Mouse (Mus musculus) lung, embryonic 14.5 days (tissue): ENCODE measurements around the gene Gm17727. TPM values are rescaled to one million over a fixed set of nuclear protein-coding genes. Genes with fewer than 3 reads are reported as not detected.
"Not testable (repeated sequence)": the region's sequence is repeated elsewhere in the genome, so short reads cannot be mapped to it uniquely, and the experiment has no call there.

Source experiments
- ATAC-seq: fragments of 200-750 bp; cut with Nextera tagmentation; 2 replicates; pipeline ENCODE4 v1.8.0; 2017; ENCODE audit warnings: mild to moderate bottlenecking, moderate TSS enrichment, moderate library complexity; ENCODE audit not compliant: insufficient read depth
- DNase-seq: peaks from one replicate; pipeline ENCODE4 v3.0.0-alpha.2; 2015
- H3K27ac ChIP-seq: fragments of 300-500 bp; sonication (generic); 2 replicates; pipeline ENCODE4 v1.5.1; 2014; ENCODE audit warnings: low read depth, mild to moderate bottlenecking, moderate library complexity
- H3K27me3 ChIP-seq: fragments of 300-500 bp; sonication (generic); 2 replicates; pipeline ENCODE4 v1.6.1; 2014; ENCODE audit warnings: low read length, control low read depth; ENCODE audit not compliant: insufficient read depth
- H3K36me3 ChIP-seq: fragments of 300-500 bp; sonication (generic); 2 replicates; pipeline ENCODE4 v1.6.1; 2014; ENCODE audit warnings: control low read depth; ENCODE audit not compliant: insufficient read depth
- H3K4me1 ChIP-seq: fragments of 300-500 bp; sonication (generic); 2 replicates; pipeline ENCODE4 v1.6.1; 2014; ENCODE audit warnings: antibody characterized with exemption, control low read depth; ENCODE audit not compliant: insufficient read depth
- H3K4me2 ChIP-seq: fragments of 300-500 bp; sonication (generic); 2 replicates; pipeline ENCODE4 v1.6.1; 2014; ENCODE audit warnings: mild to moderate bottlenecking
- H3K4me3 ChIP-seq: fragments of 300-500 bp; sonication (generic); 2 replicates; pipeline ENCODE4 v1.5.1; 2014; ENCODE audit warnings: low read depth, low read length
- H3K9ac ChIP-seq: fragments of 300-500 bp; sonication (generic); 2 replicates; pipeline ENCODE4 v1.6.1; 2014
- H3K9me3 ChIP-seq: fragments of 300-500 bp; sonication (generic); 2 replicates; pipeline ENCODE4 v1.6.1; 2016; ENCODE audit warnings: low read depth, low read length, control low read depth
- CTCF ChIP-seq: IDR thresholded peaks from 2 replicates; pipeline ENCODE4 v1.5.1; 2016; ENCODE audit warnings: antibody characterized with exemption, low read depth
- WGBS: fragments of 180-500 bp; shearing (Covaris S2); extraction: QIAGEN DNeasy Blood & Tissue Kit; methylation state at CpG from one replicate; pipeline ENCODE4 v1.1.7; 2014; 5-methylcytosine and 5-hydroxymethylcytosine counted together
- polyA plus RNA-seq: library from polyadenylated mRNA; unstranded; fragments of >200 nt; fragmentation: Nextera tagmentation; extraction: Ambion mirVana; gene quantifications from 2 replicates; pipeline ENCODE4 v1.2.1, GENCODE M21; 2014

Gm17727 gene
- polyA plus RNA-seq, result not detected in 2 replicates

GRCm38 (mm10) chr9:35778009-35778408 is at the start of gene Gm17727:
TSS of gene Gm17727 (minus strand) at chr9:35778109.
- H3K4me1 ChIP-seq, result no peaks in the 10 kb centered on the region
- ATAC-seq, result no peak
- no peak for DNase-seq
- H3K9ac ChIP-seq, result no peak within 1 kb of the TSS
- H3K4me2 ChIP-seq, result no peak within 1 kb of the TSS
- H3K27me3 ChIP-seq, result no peaks in the 10 kb centered on the region
- H3K9me3 ChIP-seq, result no peaks in the 10 kb centered on the region; the same call in 1 of the 2 replicates
- TF ChIP-seq CTCF, result no peak
- H3K36me3 ChIP-seq, result no peaks in the 10 kb centered on the region
- 55% methylated on average over 3 of the region's 3 CpGs for WGBS
- H3K4me3 ChIP-seq, result no peak within 1 kb of the TSS
- no peak within 1 kb of the TSS for H3K27ac ChIP-seq

DNA sequence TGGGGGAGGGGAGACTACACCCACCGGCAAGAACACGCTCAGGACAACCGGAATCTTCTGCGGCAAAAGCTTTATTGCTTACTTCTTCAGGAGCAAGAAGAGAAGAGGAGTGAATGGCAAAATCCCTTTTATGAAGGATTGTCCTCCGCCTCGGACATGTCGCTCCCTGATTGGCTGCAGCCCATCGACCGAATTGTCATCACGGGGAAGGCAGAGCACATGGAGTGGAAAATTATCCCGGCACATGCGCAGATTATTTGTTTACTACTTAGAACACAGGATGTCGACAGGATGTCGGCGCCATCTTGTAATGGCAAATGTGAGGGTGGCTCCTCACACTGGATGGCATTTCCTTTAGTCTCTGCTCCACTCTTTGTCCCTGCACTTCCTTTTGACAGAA is 40.0 kb upstream of the Gm17727 start:
- not testable (repeated sequence) for DNase-seq, H3K9me3 ChIP-seq, H3K4me3 ChIP-seq, H3K4me1 ChIP-seq, H3K27me3 ChIP-seq, ATAC-seq, H3K36me3 ChIP-seq, H3K4me2 ChIP-seq, H3K9ac ChIP-seq, H3K27ac ChIP-seq
- 92% methylated on average over 15 of the region's 15 CpGs for WGBS

- TF ChIP-seq CTCF, result no peak
- H3K9ac ChIP-seq, result no peak overlapping the region
- DNase-seq (no peak), ATAC-seq (no peak)
- H3K36me3 ChIP-seq, result no peaks in the 10 kb centered on the region
- no peak overlapping the region for H3K27ac ChIP-seq
- no peak overlapping the region for H3K4me2 ChIP-seq
- H3K4me3 ChIP-seq, result no peak overlapping the region
- H3K4me1 ChIP-seq, result no peaks in the 10 kb centered on the region
- no peaks in the 10 kb centered on the region for H3K9me3 ChIP-seq
- H3K27me3 ChIP-seq, result no peaks in the 10 kb centered on the region
Measured at GRCm38 (mm10) chr9:35798146-35798545, 20.2 kb upstream of the Gm17727 start.

DNA sequence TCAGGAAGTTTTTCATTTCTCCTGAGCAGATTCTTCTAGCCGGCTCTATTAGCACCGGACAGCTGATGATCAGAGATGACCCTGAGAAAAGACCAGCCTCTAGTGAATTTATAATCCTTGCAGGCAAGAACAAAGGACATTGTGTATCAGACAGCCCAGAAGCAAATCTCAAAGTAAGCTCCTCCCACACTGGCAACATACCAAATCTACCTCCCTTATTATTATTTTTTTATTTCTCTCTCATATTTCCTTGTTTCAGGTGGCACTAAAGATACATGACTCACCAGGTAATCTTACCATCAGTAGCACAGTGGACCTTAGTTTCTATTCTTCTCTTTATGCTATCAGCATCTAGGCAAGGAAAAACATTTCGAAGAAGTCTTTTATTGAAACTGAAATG is 12.1 kb upstream of the Gm17727 start, which contains the start of the genes Gm27235 and D730048I06Rik:
Gm27235 (minus strand) TSS at position 101 of the 400 bp plus-strand sequence.
D730048I06Rik (minus strand) TSS at position 112 of the 400 bp plus-strand sequence.
- no peak within 1 kb of the TSS for H3K27ac ChIP-seq
- no peaks in the 10 kb centered on the region for H3K9me3 ChIP-seq
- 84% methylated on average over 3 of the region's 3 CpGs for WGBS
- H3K27me3 ChIP-seq, result no peaks in the 10 kb centered on the region
- no peak within 1 kb of the TSS for H3K4me2 ChIP-seq
- TF ChIP-seq CTCF, result no peak
- no peak within 1 kb of the TSS for H3K4me3 ChIP-seq
- DNase-seq (no peak), ATAC-seq (no peak)
- H3K9ac ChIP-seq, result no peak within 1 kb of the TSS
- H3K36me3 ChIP-seq, result no peaks in the 10 kb centered on the region
- H3K4me1 ChIP-seq, result no peaks in the 10 kb centered on the region

DNA sequence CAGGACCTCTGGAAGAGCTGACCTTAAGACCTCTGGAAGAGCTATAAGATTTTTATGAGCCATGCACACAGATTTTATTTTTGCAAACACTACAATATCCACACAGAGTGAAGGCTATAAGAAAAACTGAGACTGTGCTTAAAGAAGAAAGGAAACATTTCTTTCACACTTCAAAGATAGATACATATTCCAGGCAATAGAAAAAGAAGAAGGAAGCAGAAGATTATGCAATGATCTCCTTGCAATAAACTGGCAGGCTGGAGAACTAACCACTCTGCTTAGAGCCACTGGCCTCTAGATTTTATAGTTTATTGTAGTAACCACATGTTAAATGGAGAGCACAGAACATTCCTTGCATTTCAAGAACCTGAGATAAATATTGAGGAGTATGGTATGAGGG is 21.1 kb downstream of the Gm17727 start:
- Histone ChIP-seq H3K9me3 (no peaks in the 10 kb centered on the region), H3K27ac (no peak overlapping the region), H3K4me1 (no peaks in the 10 kb centered on the region), H3K4me3 (no peak overlapping the region), H3K4me2 (no peak overlapping the region), H3K9ac (no peak overlapping the region), H3K36me3 (no peaks in the 10 kb centered on the region), H3K27me3 (no peaks in the 10 kb centered on the region)
- DNase-seq (no peak), ATAC-seq (no peak)
- no peak for TF ChIP-seq CTCF

GRCm38 (mm10) chr9:35740749-35741148 is 37.2 kb downstream of the Gm17727 start, which contains the start of gene Gm17677:
TSS of gene Gm17677 (plus strand) at chr9:35741049.
- DNase-seq (no peak), ATAC-seq (no peak)
- Histone ChIP-seq H3K4me1 (no peaks in the 10 kb centered on the region), H3K4me2 (no peak within 1 kb of the TSS), H3K27me3 (no peaks in the 10 kb centered on the region), H3K4me3 (no peak within 1 kb of the TSS), H3K9me3 (no peaks in the 10 kb centered on the region), H3K27ac (no peak within 1 kb of the TSS), H3K9ac (no peak within 1 kb of the TSS), H3K36me3 (no peaks in the 10 kb centered on the region)
- TF ChIP-seq CTCF, result no peak

Other genes starting within 250 kb of the Gm17727 start
- gene Ddx25, start 219.6 kb downstream of the Gm17727 start, polyA plus RNA-seq, result 1.9 and 2.3 TPM in 2 replicates
- 20.0 and 20.8 TPM in 2 replicates for gene Pus3, start 219.5 kb downstream of the Gm17727 start, polyA plus RNA-seq
- 0.42 and 0.96 TPM in 2 replicates for gene Pate2, start 207.8 kb downstream of the Gm17727 start, polyA plus RNA-seq
- 18.0 and 18.7 TPM in 2 replicates for gene Hyls1, start 207.7 kb downstream of the Gm17727 start, polyA plus RNA-seq
- not detected in 2 replicates for gene Pate4, start 166.2 kb downstream of the Gm17727 start, polyA plus RNA-seq
- not detected in 2 replicates for gene Pate3, start 129.9 kb downstream of the Gm17727 start, polyA plus RNA-seq
- not detected in 2 replicates for gene Pate1, start 90.7 kb downstream of the Gm17727 start, polyA plus RNA-seq
- gene Gm17677, start 37.1 kb downstream of the Gm17727 start, polyA plus RNA-seq, result not detected in 2 replicates
- gene Gm27235, start 12.0 kb upstream of the Gm17727 start, polyA plus RNA-seq, result not detected in 2 replicates
- gene D730048I06Rik, start 12.0 kb upstream of the Gm17727 start, polyA plus RNA-seq, result not detected in 2 replicates
- not detected in 2 replicates for gene 9230110F15Rik, start 66.0 kb upstream of the Gm17727 start, polyA plus RNA-seq
- gene 9230113P08Rik, start 130.3 kb upstream of the Gm17727 start, polyA plus RNA-seq, result not detected in 2 replicates